Mouse (Mus musculus) heart, embryonic 13.5 days (tissue): ENCODE results near the gene Maml2. TPM values are rescaled to one million over a fixed set of nuclear protein-coding genes. Genes with fewer than 3 reads are reported as not detected.

ENCODE experiments used
- ATAC-seq: fragments of 200-750 bp; cut with Nextera tagmentation; 2 replicates; pipeline ENCODE4 v1.8.0; 2017; ENCODE audit warnings: moderate TSS enrichment; ENCODE audit not compliant: insufficient number of reproducible peaks, low FRiP score, low TSS enrichment; ENCODE audit errors: extremely low read depth
- H3K27ac ChIP-seq: fragments of 300-500 bp; sonication (generic); replicated peaks from 2 replicates; pipeline ENCODE4 v1.5.1; 2015; ENCODE audit warnings: moderate library complexity, mild to moderate bottlenecking, inconsistent platforms
- H3K27me3 ChIP-seq: fragments of 300-500 bp; sonication (generic); replicated peaks from 2 replicates; pipeline ENCODE4 v1.6.1; 2015; ENCODE audit warnings: mild to moderate bottlenecking, inconsistent platforms
- H3K36me3 ChIP-seq: fragments of 300-500 bp; sonication (generic); 2 replicates; pipeline ENCODE4 v1.6.1; 2015; ENCODE audit warnings: mild to moderate bottlenecking, inconsistent platforms
- H3K4me1 ChIP-seq: fragments of 300-500 bp; sonication (generic); 2 replicates; pipeline ENCODE4 v1.6.1; 2015; ENCODE audit warnings: inconsistent platforms
- H3K4me2 ChIP-seq: fragments of 300-500 bp; sonication (generic); 2 replicates; pipeline ENCODE4 v1.6.1; 2015; ENCODE audit warnings: inconsistent platforms, mild to moderate bottlenecking, moderate library complexity
- H3K4me3 ChIP-seq: fragments of 300-500 bp; sonication (generic); 2 replicates; pipeline ENCODE4 v1.5.1; 2015; ENCODE audit warnings: moderate library complexity, mild to moderate bottlenecking, inconsistent platforms
- H3K9ac ChIP-seq: fragments of 300-500 bp; sonication (generic); 2 replicates; pipeline ENCODE4 v1.6.1; 2015; ENCODE audit warnings: inconsistent platforms, mild to moderate bottlenecking, moderate library complexity
- H3K9me3 ChIP-seq: fragments of 300-500 bp; sonication (generic); 2 replicates; pipeline ENCODE4 v1.6.1; 2016; ENCODE audit warnings: inconsistent platforms
- WGBS: fragments of 180-500 bp; shearing (Covaris S2); methylation state at CpG from one replicate; pipeline ENCODE4 v1.1.7; 2015; ENCODE audit warnings: mixed read lengths; 5-methylcytosine and 5-hydroxymethylcytosine counted together
- polyA plus RNA-seq: library from polyadenylated mRNA; unstranded; fragments of >200 nt; fragmentation: Nextera tagmentation; extraction: Ambion mirVana; gene quantifications from 2 replicates; pipeline ENCODE4 v1.2.1, GENCODE M21; 2015

Gene Maml2
- polyA plus RNA-seq, 1 experiment from 2014 or later = 9.5 TPM

- ATAC-seq = no peak
- Histone ChIP-seq H3K27ac (no peak overlapping the region), H3K9me3 (no peaks in the 10 kb centered on the region), H3K4me1 (peaks cover 26% of the 10 kb centered on the region), H3K36me3 (no peaks in the 10 kb centered on the region), H3K4me2 (no peak overlapping the region), H3K27me3 (no peaks in the 10 kb centered on the region), H3K4me3 (no peak overlapping the region), H3K9ac (no peak overlapping the region)
- 60% methylated on average over 4 of the region's 4 CpGs for WGBS
These were observed 261.1 kb downstream of the Maml2 start for GRCm38 (mm10) chr9:13558811-13559372.

GRCm38 (mm10) chr9:13560651-13561050 is 262.9 kb downstream of the Maml2 start:
- no peaks in the 10 kb centered on the region for H3K36me3 ChIP-seq
- no peak overlapping the region for H3K27ac ChIP-seq
- ATAC-seq = no peak
- H3K9me3 ChIP-seq = no peaks in the 10 kb centered on the region
- no peaks in the 10 kb centered on the region for H3K27me3 ChIP-seq
- no peak overlapping the region for H3K4me3 ChIP-seq
- WGBS = 83% methylated on average over 9 of the region's 9 CpGs
- H3K4me1 ChIP-seq = peaks cover 40% of the 10 kb centered on the region
- no peak overlapping the region for H3K4me2 ChIP-seq
- H3K9ac ChIP-seq = no peak overlapping the region

- Histone ChIP-seq H3K4me1 (peaks cover 40% of the 10 kb centered on the region), H3K27me3 (no peaks in the 10 kb centered on the region), H3K27ac (no peak overlapping the region), H3K9ac (no peak overlapping the region), H3K36me3 (no peaks in the 10 kb centered on the region), H3K9me3 (no peaks in the 10 kb centered on the region), H3K4me3 (no peak overlapping the region), H3K4me2 (no peak overlapping the region)
- ATAC-seq = no peak
- whole genome bisulfite sequencing = 82% methylated on average over 1 of the region's 1 CpGs
These were observed 263.6 kb downstream of the Maml2 start for GRCm38 (mm10) chr9:13561335-13561734.

GRCm38 (mm10) chr9:13563475-13564414 is 266.0 kb downstream of the Maml2 start:
- no peak overlapping the region for H3K4me3 ChIP-seq
- ATAC-seq = peak; percentile 37; the same call in 1 of the 2 replicates
- H3K27me3 ChIP-seq = no peaks in the 10 kb centered on the region
- H3K4me1 ChIP-seq = peaks cover 36% of the 10 kb centered on the region
- WGBS = 21% methylated on average over 10 of the region's 10 CpGs
- peak overlapping the region; percentile 80 for H3K27ac ChIP-seq
- peak overlapping the region; percentile 64 for H3K9ac ChIP-seq
- no peaks in the 10 kb centered on the region for H3K9me3 ChIP-seq
- peak overlapping the region; percentile 46 for H3K4me2 ChIP-seq
- no peaks in the 10 kb centered on the region for H3K36me3 ChIP-seq

GRCm38 (mm10) chr9:13565343-13566019 is 267.7 kb downstream of the Maml2 start:
- Histone ChIP-seq H3K36me3 (no peaks in the 10 kb centered on the region), H3K4me1 (peaks cover 30% of the 10 kb centered on the region), H3K9ac (no peak overlapping the region), H3K9me3 (no peaks in the 10 kb centered on the region), H3K4me2 (no peak overlapping the region), H3K27ac (no peak overlapping the region), H3K27me3 (no peaks in the 10 kb centered on the region), H3K4me3 (no peak overlapping the region)
- WGBS = 79% methylated on average over 11 of the region's 11 CpGs
- no peak for ATAC-seq

- Histone ChIP-seq H3K27ac (no peak overlapping the region), H3K4me2 (no peak overlapping the region), H3K9me3 (no peaks in the 10 kb centered on the region), H3K9ac (no peak overlapping the region), H3K4me3 (no peak overlapping the region), H3K4me1 (peaks cover 30% of the 10 kb centered on the region), H3K36me3 (no peaks in the 10 kb centered on the region), H3K27me3 (no peaks in the 10 kb centered on the region)
- WGBS = 79% methylated on average over 5 of the region's 5 CpGs
- ATAC-seq = no peak
These were observed 268.6 kb downstream of the Maml2 start for GRCm38 (mm10) chr9:13566154-13566885.

GRCm38 (mm10) chr9:13569023-13569422 is 271.3 kb downstream of the Maml2 start:
- no peak overlapping the region for H3K4me3 ChIP-seq
- H3K27me3 ChIP-seq = no peaks in the 10 kb centered on the region
- H3K27ac ChIP-seq = no peak overlapping the region
- H3K36me3 ChIP-seq = 0 out of 2 replicates have a peak, but pooled peaks cover 6% of the 10 kb centered on the region
- no peak overlapping the region for H3K4me2 ChIP-seq
- peaks cover 21% of the 10 kb centered on the region for H3K4me1 ChIP-seq
- no peak overlapping the region for H3K9ac ChIP-seq
- ATAC-seq = no peak
- no peaks in the 10 kb centered on the region for H3K9me3 ChIP-seq
- WGBS = 85% methylated on average over 4 of the region's 4 CpGs

GRCm38 (mm10) chr9:13572847-13573246 is 275.1 kb downstream of the Maml2 start:
- WGBS = 93% methylated on average over 3 of the region's 3 CpGs
- Histone ChIP-seq H3K4me3 (no peak overlapping the region), H3K9me3 (no peaks in the 10 kb centered on the region), H3K36me3 (peaks cover 7% of the 10 kb centered on the region; the same call in 1 of the 2 replicates), H3K27me3 (no peaks in the 10 kb centered on the region), H3K4me1 (peaks cover 23% of the 10 kb centered on the region), H3K27ac (no peak overlapping the region), H3K4me2 (no peak overlapping the region), H3K9ac (no peak overlapping the region)
- no peak for ATAC-seq

- Histone ChIP-seq H3K9me3 (no peaks in the 10 kb centered on the region), H3K27me3 (no peaks in the 10 kb centered on the region), H3K4me2 (no peak overlapping the region), H3K36me3 (peaks cover 13% of the 10 kb centered on the region; the same call in 1 of the 2 replicates), H3K9ac (no peak overlapping the region), H3K4me3 (no peak overlapping the region), H3K27ac (peak overlapping the region; percentile 49; the same call in 1 of the 2 replicates), H3K4me1 (peaks cover 26% of the 10 kb centered on the region)
- WGBS = 37% methylated on average over 5 of the region's 5 CpGs
- no peak for ATAC-seq
These were observed 276.3 kb downstream of the Maml2 start for GRCm38 (mm10) chr9:13574059-13574458.

- 32% methylated on average over 2 of the region's 2 CpGs for WGBS
- peaks cover 26% of the 10 kb centered on the region for H3K4me1 ChIP-seq
- ATAC-seq = no peak
These were observed 277.2 kb downstream of the Maml2 start for GRCm38 (mm10) chr9:13574913-13575312.

GRCm38 (mm10) chr9:13577150-13577549 is 279.4 kb downstream of the Maml2 start:
- H3K27me3 ChIP-seq = no peaks in the 10 kb centered on the region
- H3K27ac ChIP-seq = no peak overlapping the region
- H3K4me2 ChIP-seq = no peak overlapping the region
- H3K4me1 ChIP-seq = peaks cover 30% of the 10 kb centered on the region
- no peaks in the 10 kb centered on the region for H3K9me3 ChIP-seq
- ATAC-seq = no peak
- H3K9ac ChIP-seq = no peak overlapping the region
- H3K4me3 ChIP-seq = no peak overlapping the region
- 88% methylated on average over 1 of the region's 1 CpGs for WGBS
- H3K36me3 ChIP-seq = peaks cover 13% of the 10 kb centered on the region; the same call in 1 of the 2 replicates

More at GRCm38 (mm10) chr9:13574913-13575312, 277.2 kb downstream of the Maml2 start:
- H3K4me3 ChIP-seq = no peak overlapping the region
- H3K9ac ChIP-seq = no peak overlapping the region
- peaks cover 13% of the 10 kb centered on the region; the same call in 1 of the 2 replicates for H3K36me3 ChIP-seq
- no peaks in the 10 kb centered on the region for H3K9me3 ChIP-seq
- H3K4me2 ChIP-seq = no peak overlapping the region
- no peaks in the 10 kb centered on the region for H3K27me3 ChIP-seq
- peak overlapping the region; percentile 49 for H3K27ac ChIP-seq
